Mouse (Mus musculus) stomach, postnatal 0 days (tissue): ENCODE measurements around the gene Actbl2.

Source experiments
- CTCF ChIP-seq: IDR thresholded peaks from 2 replicates; pipeline ENCODE4 v1.5.1; 2016; ENCODE audit warnings: antibody characterized with exemption, low read depth, mild to moderate bottlenecking, moderate library complexity
- EP300 ChIP-seq: optimal IDR thresholded peaks from 2 replicates; pipeline ENCODE3; 2016; ENCODE audit warnings: antibody characterized with exemption

GRCm38 (mm10) chr13:111234573-111234972 lies 20.2 kb upstream of the Actbl2 start:
- TF ChIP-seq CTCF (no peak), EP300 (no peak)
